Mouse (Mus musculus) heart, postnatal 36 days (tissue): Measurements from ENCODE around the gene Lamc1. TPM values are rescaled to one million over a fixed set of nuclear protein-coding genes. Genes with fewer than 3 reads are reported as not detected.

Source experiments
- total RNA-seq, 2 experiments: library from RNA; stranded (reverse); gene quantifications; 2 replicates each; pipeline ENCODE4 v1.2.3; 2021

The Lamc1 gene
- total RNA-seq, 2 experiments from 2014 or later = 139 to 176 TPM

Other genes starting within 250 kb of the Lamc1 start
- 1 to 10 TPM; 6.3 to 7.7 TPM for gene Lamc2, start 146.3 kb downstream of the Lamc1 start, total RNA-seq
- gene Shcbp1l, start 92.4 kb upstream of the Lamc1 start, total RNA-seq = not detected
- gene Dhx9, start 154.9 kb upstream of the Lamc1 start, total RNA-seq = 10 to 100 TPM; 49.5 to 50.9 TPM
- gene Npl, start 217.3 kb upstream of the Lamc1 start, total RNA-seq = 1 to 10 TPM; 1.6 to 1.7 TPM